Mouse (Mus musculus): ENCODE measurements around the gene Ldha. TPM values are rescaled to one million over a fixed set of nuclear protein-coding genes. Genes with fewer than 3 reads are reported as not detected.
A peak's percentile ranks its signal among the peaks of the same experiment; 100 is the strongest.
"Not testable (repeated sequence)": the region's sequence is repeated elsewhere in the genome, so short reads cannot be mapped to it uniquely, and the experiment has no call there.

The Ldha gene
- total RNA-seq (2021), result 100 to 1,000 TPM; 768 to 793 TPM
- long read RNA-seq, experiment 1, transcript Ldha-202 (8 exons, 1,588 nt), result major isoform, 1,826 of 1,887 reads
- long read RNA-seq, experiment 1, partial matches to known transcripts, result 48 of 1,887 reads
- long read RNA-seq, experiment 1, other reads (novel, unspliced or antisense), result 11 of 1,887 reads
- long read RNA-seq, experiment 2, transcript Ldha-202 (8 exons, 1,588 nt), result major isoform, 878 of 924 reads
- long read RNA-seq, experiment 2, partial matches to known transcripts, result 38 of 924 reads
- long read RNA-seq, experiment 2, other reads (novel, unspliced or antisense), result 7 of 924 reads

DNA sequence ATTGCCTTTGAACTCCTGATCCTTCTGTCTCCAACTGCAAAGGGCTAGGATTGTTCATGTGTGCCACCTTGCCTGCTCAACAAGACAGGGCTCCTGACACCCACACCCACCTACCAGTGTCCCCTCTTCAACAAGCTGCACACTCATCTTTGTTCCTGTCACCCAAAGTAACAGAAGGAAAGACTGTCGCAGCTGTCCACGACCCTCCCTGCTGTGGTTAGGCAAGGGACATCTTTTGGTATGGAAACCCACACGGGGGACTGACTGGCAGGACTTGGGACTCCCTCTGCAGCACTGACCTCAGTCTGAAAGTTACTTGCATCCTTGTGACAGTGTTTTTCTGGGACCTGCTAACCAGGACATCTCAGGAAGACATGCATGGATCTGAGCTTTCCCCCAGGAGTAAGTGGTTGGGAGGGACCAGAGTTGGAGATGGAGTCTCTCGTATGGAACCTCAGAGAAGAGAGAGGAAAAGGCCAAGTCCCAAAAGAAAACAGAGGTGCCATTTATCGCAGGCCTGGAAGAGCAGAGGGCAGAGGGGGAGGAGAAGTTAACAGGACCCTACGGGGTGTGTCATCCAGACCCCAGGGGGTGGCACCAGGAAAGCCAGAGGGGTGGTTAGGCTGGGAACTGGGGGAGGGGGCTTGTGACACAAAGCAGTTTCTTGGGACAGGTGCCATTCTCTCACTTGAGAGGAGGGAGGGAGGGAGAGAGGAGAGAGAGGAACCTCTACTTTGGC lies at the start of gene Ldha:
Gene Ldha, plus strand, starts transcription at position 689 of the 739 bp plus-strand sequence.
- no peak for DNase-seq

DNA sequence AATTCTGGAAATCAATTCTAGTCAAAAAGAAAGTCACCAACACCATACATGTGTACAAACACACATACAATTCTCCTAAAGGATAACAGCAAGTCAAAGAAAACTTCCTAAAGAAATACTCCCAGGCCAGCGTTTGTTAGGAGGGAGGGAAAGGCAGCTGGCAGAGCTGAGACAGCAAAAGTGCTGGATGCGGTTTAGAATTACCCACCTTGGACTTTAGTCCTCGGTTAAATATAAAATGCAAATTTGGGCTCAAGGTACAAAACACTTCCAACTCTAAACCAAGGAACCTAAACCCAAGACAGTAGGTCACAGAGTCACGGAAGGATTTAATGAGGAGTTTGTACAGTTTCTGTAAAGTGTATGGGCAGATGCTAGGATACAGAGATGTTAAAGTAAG lies 47.4 kb upstream of the Ldha start:
- DNase-seq, result no peak

- peak; percentile 98 for DNase-seq
These were observed 45.7 kb upstream of the Ldha start, which contains the start of the genes Hps5 and Gtf2h1 for GRCm38 (mm10) chr7:46795287-46796205. Gene Hps5, minus strand, starts transcription at chr7:46796064. Gene Gtf2h1, plus strand, starts transcription at chr7:46796103.

DNA sequence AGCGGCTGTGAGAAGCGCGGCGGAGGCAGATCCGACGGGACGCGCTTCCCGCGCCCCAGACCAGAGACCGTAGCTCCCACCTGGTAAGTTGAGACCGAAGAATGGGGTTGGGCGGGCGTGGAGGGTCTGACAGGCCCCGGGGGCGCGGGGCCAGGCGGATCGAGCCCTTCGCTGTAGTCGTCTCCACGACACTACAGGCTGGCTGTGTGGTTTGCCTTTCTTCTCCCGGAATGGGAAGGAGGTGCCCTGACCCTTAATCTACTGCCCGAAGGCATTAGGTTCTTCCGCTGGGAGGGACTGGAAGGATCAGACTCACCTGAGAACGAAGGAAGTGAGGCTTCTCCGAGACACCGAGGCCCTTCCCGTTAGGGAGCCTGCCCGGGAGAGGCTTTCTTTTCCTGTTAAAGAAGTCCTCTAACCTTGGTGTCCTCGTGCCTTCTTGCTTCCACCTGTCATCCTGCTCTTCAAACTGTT lies 45.0 kb upstream of the Ldha start:
- DNase-seq, result no peak

- peak in 1 of 2 experiments; percentile 7 for DNase-seq
These were observed 44.5 kb upstream of the Ldha start for GRCm38 (mm10) chr7:46796779-46797178.

DNA sequence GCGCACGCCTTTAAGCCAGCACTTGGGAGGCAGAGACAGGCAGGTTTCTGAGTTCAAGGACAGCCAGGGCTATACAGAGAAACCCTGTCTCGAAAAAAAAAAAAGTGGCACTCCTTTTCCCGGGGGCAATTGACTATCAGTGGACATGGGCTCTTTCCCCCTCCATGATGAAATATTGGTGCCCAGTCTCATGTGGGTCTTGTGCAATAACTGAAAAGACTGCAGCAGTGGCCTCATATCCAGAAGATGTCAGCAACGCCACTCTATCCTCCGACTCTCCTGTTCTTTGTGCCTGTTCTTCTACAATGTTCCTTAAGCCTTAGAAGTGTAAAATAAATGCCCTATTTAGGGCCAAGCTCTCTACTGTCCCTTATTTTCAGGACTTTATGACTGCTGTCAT lies 30.9 kb upstream of the Ldha start:
- DNase-seq, result no peak

- DNase-seq, result no peak
These were observed 27.3 kb upstream of the Ldha start for GRCm38 (mm10) chr7:46814012-46814411.

- not testable (repeated sequence) for DNase-seq
These were observed 20.2 kb upstream of the Ldha start for GRCm38 (mm10) chr7:46820876-46821632.

- no peak for DNase-seq
These were observed 14.1 kb upstream of the Ldha start for GRCm38 (mm10) chr7:46827046-46827802.

- DNase-seq, result no peak
These were observed 13.5 kb upstream of the Ldha start for GRCm38 (mm10) chr7:46827803-46828184.

- DNase-seq, result no peak
These were observed 11.4 kb upstream of the Ldha start for GRCm38 (mm10) chr7:46829911-46830310.

DNA sequence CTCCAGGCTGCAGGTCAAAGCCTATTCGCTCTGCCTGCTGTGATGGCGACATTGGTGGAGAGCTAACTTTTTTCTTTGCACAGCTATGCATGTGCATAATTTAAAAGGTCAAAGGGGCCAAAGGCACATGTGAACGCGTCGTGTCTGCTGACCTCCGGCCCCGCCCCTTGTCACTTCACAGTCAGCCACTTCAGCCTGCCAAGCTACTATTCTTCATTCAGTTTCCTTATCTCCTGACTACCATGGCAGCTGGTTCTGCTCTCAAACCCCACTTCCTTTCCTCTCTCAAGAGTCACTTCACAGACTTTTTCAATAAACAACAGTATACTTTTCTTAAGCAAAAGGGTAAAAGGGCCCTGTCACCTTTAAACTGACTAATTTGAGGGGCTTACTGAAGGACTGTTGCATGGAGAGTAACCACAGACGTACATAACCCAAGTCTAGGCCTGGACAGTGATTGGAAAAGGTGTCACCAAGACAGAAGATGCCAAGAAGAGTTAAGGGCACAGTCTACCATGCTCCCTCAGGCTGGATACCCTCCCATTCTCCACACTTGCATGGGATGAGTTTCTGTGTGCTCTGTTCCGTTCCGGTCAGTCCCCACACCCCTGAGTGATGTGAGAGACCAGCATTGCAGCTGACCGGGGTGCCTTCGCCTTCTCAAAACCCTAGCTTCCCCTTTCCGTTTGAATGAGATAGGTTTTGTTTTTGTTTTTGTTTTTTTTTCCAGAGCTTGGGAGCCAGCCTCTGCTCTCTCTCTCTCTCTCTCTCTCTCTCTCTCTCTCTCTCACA lies 10.3 kb upstream of the Ldha start:
- peak; percentile 36 to 47 for DNase-seq

DNA sequence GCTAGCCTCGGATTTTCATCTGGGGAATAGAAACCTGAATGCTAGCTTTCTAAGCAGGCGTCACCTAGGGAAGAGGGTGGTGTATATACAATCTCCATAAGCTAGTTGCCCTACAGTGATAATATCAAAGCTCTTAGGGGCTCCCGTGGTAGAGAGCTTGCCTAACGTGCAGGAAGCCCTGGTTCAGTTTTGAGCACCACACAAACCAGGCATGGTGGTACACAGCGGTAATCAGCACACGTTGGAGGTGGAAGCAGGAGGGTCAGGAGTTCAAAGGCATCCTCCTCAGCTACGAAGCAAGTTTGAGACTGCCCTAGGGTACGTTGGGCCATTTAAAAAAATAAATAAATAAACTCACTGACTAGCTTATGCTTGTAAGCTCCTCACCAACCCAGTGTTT lies 9.6 kb upstream of the Ldha start:
- no peak for DNase-seq

DNA sequence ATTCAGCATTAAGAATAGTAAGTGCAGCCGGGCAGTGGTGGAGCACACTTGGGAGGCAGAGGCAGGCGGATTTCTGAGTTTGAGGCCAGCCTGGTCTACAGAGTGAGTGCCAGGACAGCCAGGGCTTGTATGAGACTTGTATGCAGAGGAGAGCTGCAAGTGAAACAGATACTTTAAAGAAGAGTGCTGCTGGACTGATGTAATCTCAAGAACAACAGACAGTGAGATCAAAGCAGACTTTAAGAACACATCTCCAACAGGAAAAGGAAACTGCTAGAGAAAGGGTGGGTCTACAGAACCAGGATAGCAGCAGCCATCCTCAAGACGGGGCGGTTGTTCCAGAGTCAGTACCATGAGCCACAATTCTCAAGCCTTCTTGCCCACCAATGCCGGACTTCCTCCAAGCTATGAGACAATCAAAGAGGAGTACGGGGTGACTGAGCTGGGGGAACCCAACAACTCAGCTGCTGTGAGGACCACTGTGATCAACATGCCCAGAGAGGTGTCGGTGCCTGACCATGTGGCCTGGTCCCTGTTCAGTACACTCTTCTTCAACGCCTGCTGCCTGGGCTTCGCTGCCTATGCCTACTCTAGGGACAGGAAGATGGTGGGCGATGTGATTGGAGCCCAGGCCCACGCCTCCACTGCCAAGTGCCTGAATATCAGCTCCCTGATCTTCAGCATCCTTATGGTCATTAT lies 9.0 kb upstream of the Ldha start:
- not testable (repeated sequence) for DNase-seq

DNA sequence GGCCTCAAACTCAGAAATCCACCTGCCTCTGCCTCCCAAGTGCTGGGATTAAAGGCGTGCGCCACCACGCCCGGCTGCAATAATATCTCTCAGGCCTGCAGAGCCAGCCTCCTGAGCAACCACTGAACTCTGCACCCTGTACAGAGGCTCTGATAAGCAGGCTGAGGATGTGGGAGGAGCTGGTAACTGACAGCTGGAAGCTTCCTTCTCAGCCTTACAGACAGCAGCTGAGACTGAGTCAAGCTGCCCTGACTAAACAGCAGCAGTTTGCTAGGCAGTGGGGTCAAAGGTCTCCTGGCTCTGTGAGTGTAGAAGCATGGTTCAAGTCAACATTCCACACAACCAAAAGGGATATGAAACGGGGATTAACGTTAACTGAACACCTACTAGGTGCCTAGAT lies 8.0 kb upstream of the Ldha start:
- DNase-seq, result peak; percentile 33 to 70

DNA sequence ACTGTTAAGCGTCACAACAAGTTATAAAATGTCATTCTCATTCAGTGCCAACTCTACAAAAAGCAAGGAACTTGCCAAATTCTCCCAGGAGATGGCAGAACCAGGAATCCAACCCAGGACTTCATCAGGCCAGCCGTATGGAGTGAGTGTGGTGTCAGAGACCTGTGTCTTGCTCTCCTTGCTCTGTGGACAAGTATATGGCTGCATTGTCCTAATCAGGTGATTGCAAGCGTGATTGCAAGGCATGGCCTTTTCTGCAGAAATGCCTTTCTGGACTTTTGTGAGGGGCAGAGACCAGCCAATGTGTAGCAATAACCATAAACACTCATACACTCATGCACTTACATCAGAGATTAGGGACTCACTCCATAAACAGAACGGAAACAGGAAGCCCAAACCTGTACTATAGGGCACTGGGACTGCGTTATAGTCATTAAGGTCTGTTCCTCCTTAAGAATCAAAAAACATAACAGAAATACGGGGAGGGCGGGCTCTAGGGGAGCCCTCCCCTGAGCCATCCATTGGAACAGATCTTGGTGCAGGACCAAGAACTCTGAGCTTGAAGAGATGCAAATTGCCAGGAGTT lies 7.5 kb upstream of the Ldha start:
- DNase-seq, result no peak

- DNase-seq, result no peak
These were observed 6.2 kb upstream of the Ldha start for GRCm38 (mm10) chr7:46834994-46835610.

DNA sequence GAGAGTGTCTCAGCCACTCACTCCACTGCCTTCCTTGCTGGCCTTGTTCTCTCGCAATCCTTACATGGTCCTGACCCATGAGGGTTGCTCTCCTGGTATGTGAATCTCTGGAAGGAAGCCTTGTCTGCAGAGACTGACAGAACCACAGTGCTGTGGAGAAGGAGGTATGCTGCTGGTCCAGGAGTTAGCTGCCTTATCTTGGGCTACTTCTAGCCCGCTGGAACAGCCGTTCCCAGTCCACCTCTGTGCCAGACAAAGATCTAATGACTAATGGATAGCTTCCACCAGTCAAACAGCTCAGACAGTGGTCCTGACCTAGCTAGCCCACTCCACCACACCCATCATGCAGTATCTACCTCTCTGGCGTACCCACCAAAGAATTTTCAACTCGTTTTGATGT lies 4.9 kb upstream of the Ldha start:
- no peak for DNase-seq

Data from heart, adult 18-20 months (tissue).